Mouse (Mus musculus) liver, embryonic 16.5 days (tissue): ENCODE data around the gene Ufd1. TPM values are rescaled to one million over a fixed set of nuclear protein-coding genes. Genes with fewer than 3 reads are reported as not detected.

Source experiments
- polyA plus RNA-seq: library from polyadenylated mRNA; unstranded; fragments of >200 nt; fragmentation: Nextera tagmentation; extraction: Ambion mirVana; gene quantifications from 2 replicates; pipeline ENCODE4 v1.2.1, GENCODE M21; 2015

Gene Ufd1
- polyA plus RNA-seq, 1 experiment from 2014 or later = 37.0 TPM

Other genes starting within 250 kb of the Ufd1 start
- 0.07 TPM in 1 of 2 replicates, not detected in the other for gene Tbx1, start 221.1 kb upstream of the Ufd1 start, polyA plus RNA-seq
- gene Gp1bb, start 189.4 kb upstream of the Ufd1 start, polyA plus RNA-seq = 13.9 and 18.2 TPM in 2 replicates
- 0.28 and 0.55 TPM in 2 replicates for gene Gm49601, start 185.4 kb upstream of the Ufd1 start, polyA plus RNA-seq
- gene Sept5, start 181.8 kb upstream of the Ufd1 start, polyA plus RNA-seq = 3.0 and 4.2 TPM in 2 replicates
- gene Cldn5, start 34.9 kb upstream of the Ufd1 start, polyA plus RNA-seq = 8.4 and 9.8 TPM in 2 replicates
- gene Cdc45, start 208 bp downstream of the Ufd1 start, polyA plus RNA-seq = 33.6 and 38.5 TPM in 2 replicates
- 16.4 and 18.1 TPM in 2 replicates for gene 2510002D24Rik, start 24.8 kb downstream of the Ufd1 start, polyA plus RNA-seq
- not detected in 2 replicates for gene Gm28539, start 24.8 kb downstream of the Ufd1 start, polyA plus RNA-seq
- 46.4 and 51.8 TPM in 2 replicates for gene Mrpl40, start 65.1 kb downstream of the Ufd1 start, polyA plus RNA-seq
- 2.2 and 3.0 TPM in 2 replicates for gene Hira, start 65.3 kb downstream of the Ufd1 start, polyA plus RNA-seq